Mouse (Mus musculus) c-Kit-positive CD71-positive TER-119-positive erythroid progenitor cells, embryonic 14.5 days (primary cell): Measurements from ENCODE around the gene Gm10665.
"Not testable (repeated sequence)": the region's sequence is repeated elsewhere in the genome, so short reads cannot be mapped to it uniquely, and the experiment has no call there.

ENCODE experiments used
- DNase-seq: peaks from one replicate; pipeline ENCODE4 v3.0.0-alpha.2; 2013; ENCODE audit warnings: low spot score

The Gm10665 gene

DNA sequence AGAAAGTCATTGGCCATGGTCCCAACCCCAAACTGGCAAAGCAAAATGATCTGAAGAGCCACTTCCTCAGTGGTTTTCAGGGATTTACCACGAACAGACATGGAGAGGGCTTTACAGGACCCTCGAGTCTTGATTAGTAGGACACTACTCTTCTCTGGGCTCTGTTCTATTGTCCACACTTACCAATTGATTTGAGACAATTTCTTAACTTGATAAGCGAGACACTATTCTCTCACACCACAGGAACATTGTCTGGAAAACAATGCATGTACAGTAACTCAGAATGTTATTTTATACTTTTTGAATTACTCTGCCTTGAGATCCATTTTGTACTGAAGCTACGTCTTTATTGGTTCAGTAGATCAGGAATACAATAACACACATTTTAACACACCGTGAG is at the start of gene Gm10665:
Gm10665 (minus strand) TSS at position 101 of the 400 bp plus-strand sequence.
- DNase-seq = not testable (repeated sequence)

GRCm38 (mm10) chr7:22499578-22499977 is 35.7 kb upstream of the Gm10665 start, which contains the start of gene Vmn1r151:
Gene Vmn1r151 (minus strand): TSS chr7:22499678.
- DNase-seq = not testable (repeated sequence)

DNA sequence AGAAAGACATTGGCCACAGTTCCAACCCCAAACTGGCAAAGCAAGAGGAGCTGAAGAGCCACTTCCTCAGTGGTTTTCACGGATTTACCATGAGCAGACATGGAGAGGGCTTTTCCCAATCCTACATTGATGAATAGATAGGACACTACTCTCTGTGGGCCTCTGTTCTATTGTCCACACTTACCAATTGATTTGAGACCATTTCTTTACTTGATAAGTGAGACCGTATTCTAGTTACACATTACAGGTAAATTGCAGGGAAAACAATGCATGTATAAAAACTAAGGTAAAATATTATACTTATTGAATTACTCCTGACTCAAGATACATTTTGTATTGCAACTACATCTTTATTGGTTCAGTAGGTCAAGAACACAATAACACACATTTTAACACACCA is 25.7 kb downstream of the Gm10665 start, which contains the start of gene Vmn1r149:
Vmn1r149 (minus strand) TSS at position 101 of the 400 bp plus-strand sequence.
- DNase-seq = not testable (repeated sequence)

GRCm38 (mm10) chr7:22413283-22413682 is 50.6 kb downstream of the Gm10665 start, which contains the start of gene Vmn1r148:
Gene Vmn1r148 (plus strand): TSS chr7:22413583.
- DNase-seq = not testable (repeated sequence)
